Mouse (Mus musculus) forebrain, postnatal 0 days (tissue): ENCODE measurements around the gene Prkca. TPM values are rescaled to one million over a fixed set of nuclear protein-coding genes. Genes with fewer than 3 reads are reported as not detected.

Experiments used
- ATAC-seq: fragments of 200-750 bp; cut with Nextera tagmentation; 2 replicates; pipeline ENCODE4 v1.8.0; 2017; ENCODE audit warnings: mild to moderate bottlenecking, moderate library complexity
- DNase-seq: peaks from one replicate; pipeline ENCODE4 v3.0.0-alpha.2; 2015
- H3K27ac ChIP-seq: fragments of 300-500 bp; sonication (generic); 2 replicates; pipeline ENCODE4 v1.5.1; 2014; ENCODE audit warnings: low read depth, mild to moderate bottlenecking, antibody characterized with exemption, low read length, moderate library complexity, mixed read lengths
- H3K27me3 ChIP-seq: fragments of 300-500 bp; sonication (generic); 2 replicates; pipeline ENCODE4 v1.6.1; 2014; ENCODE audit warnings: mild to moderate bottlenecking, low read length, mixed read lengths; ENCODE audit not compliant: insufficient read depth
- H3K36me3 ChIP-seq: fragments of 300-500 bp; sonication (generic); 2 replicates; pipeline ENCODE4 v1.6.1; 2014; ENCODE audit warnings: mild to moderate bottlenecking, moderate library complexity; ENCODE audit not compliant: insufficient read depth
- H3K4me1 ChIP-seq: fragments of 300-500 bp; sonication (generic); 2 replicates; pipeline ENCODE4 v1.6.1; 2014; ENCODE audit warnings: antibody characterized with exemption; ENCODE audit not compliant: insufficient read depth
- H3K4me2 ChIP-seq: fragments of 300-500 bp; sonication (generic); 2 replicates; pipeline ENCODE4 v1.6.1; 2014; ENCODE audit warnings: low read depth, mild to moderate bottlenecking, moderate library complexity
- H3K4me3 ChIP-seq: fragments of 300-500 bp; sonication (generic); 2 replicates; pipeline ENCODE4 v1.5.1; 2014; ENCODE audit warnings: low read depth, low read length, mixed read lengths
- H3K9ac ChIP-seq: fragments of 300-500 bp; sonication (generic); 2 replicates; pipeline ENCODE4 v1.6.1; 2014; ENCODE audit warnings: mild to moderate bottlenecking
- H3K9me3 ChIP-seq: fragments of 300-500 bp; sonication (generic); 2 replicates; pipeline ENCODE4 v1.6.1; 2016; ENCODE audit warnings: low read length
- CTCF ChIP-seq: sonication (generic); IDR thresholded peaks from 2 replicates; pipeline ENCODE4 v1.5.1; 2016; ENCODE audit warnings: antibody characterized with exemption, control low read depth, low read depth
- WGBS: fragments of 180-500 bp; shearing (Covaris S2); extraction: QIAGEN DNeasy Blood & Tissue Kit; methylation state at CpG from one replicate; pipeline ENCODE4 v1.1.7; 2014; 5-methylcytosine and 5-hydroxymethylcytosine counted together
- microRNA-seq, 2 experiments: library from miRNA; unstranded; fragments of <30 nt; microRNA quantifications; one replicate each; pipeline ENCODE4; 2016
- polyA plus RNA-seq: library from polyadenylated mRNA; unstranded; fragments of >200 nt; fragmentation: Nextera tagmentation; extraction: Ambion mirVana; gene quantifications from 2 replicates; pipeline ENCODE4 v1.2.1, GENCODE M21; 2015
- total RNA-seq: library from RNA; depleted of rRNA; stranded (reverse); fragments of >200 nt; gene quantifications from 2 replicates; pipeline ENCODE4 v1.2.3, GENCODE M21; 2014; rRNA removed

The Prkca gene
- total and polyA plus RNA-seq, 2 experiments from 2014 or later, result 5.0 to 30.0 TPM

- Histone ChIP-seq H3K4me1 (no peaks in the 10 kb centered on the region), H3K9me3 (no peaks in the 10 kb centered on the region), H3K4me2 (no peak overlapping the region), H3K36me3 (no peaks in the 10 kb centered on the region), H3K27me3 (no peaks in the 10 kb centered on the region), H3K9ac (no peak overlapping the region), H3K4me3 (no peak overlapping the region), H3K27ac (no peak overlapping the region)
- ATAC-seq, result no peak; the same call in 1 of the 2 replicates
- WGBS, result 43% methylated on average over 4 of the region's 4 CpGs
- TF ChIP-seq CTCF, result no peak
- no peak for DNase-seq
These were observed 439.6 kb downstream of the Prkca start for GRCm38 (mm10) chr11:107903966-107904605.

- TF ChIP-seq CTCF, result peak; percentile 57
- Histone ChIP-seq H3K9me3 (no peaks in the 10 kb centered on the region), H3K9ac (no peak overlapping the region), H3K36me3 (no peaks in the 10 kb centered on the region), H3K4me1 (peaks cover 4% of the 10 kb centered on the region; the same call in 1 of the 2 replicates), H3K4me2 (no peak overlapping the region), H3K4me3 (no peak overlapping the region), H3K27me3 (no peaks in the 10 kb centered on the region), H3K27ac (no peak overlapping the region)
- WGBS, result 37% methylated on average over 4 of the region's 4 CpGs
- DNase-seq (peak; percentile 36), ATAC-seq (peak; percentile 56; the same call in 1 of the 2 replicates)
These were observed 443.3 kb downstream of the Prkca start for GRCm38 (mm10) chr11:107900470-107900869.

GRCm38 (mm10) chr11:107898698-107899097, 445.0 kb downstream of the Prkca start:
- Histone ChIP-seq H3K4me2 (no peak overlapping the region), H3K36me3 (no peaks in the 10 kb centered on the region), H3K27me3 (no peaks in the 10 kb centered on the region), H3K9me3 (no peaks in the 10 kb centered on the region), H3K27ac (no peak overlapping the region), H3K9ac (no peak overlapping the region), H3K4me1 (peaks cover 7% of the 10 kb centered on the region), H3K4me3 (no peak overlapping the region)
- no peak for DNase-seq
- TF ChIP-seq CTCF, result no peak
- no peak for ATAC-seq
- 47% methylated on average over 2 of the region's 2 CpGs for WGBS

- no peak for ATAC-seq
- Histone ChIP-seq H3K4me3 (no peak overlapping the region), H3K4me2 (no peak overlapping the region), H3K9me3 (no peaks in the 10 kb centered on the region), H3K36me3 (no peaks in the 10 kb centered on the region), H3K4me1 (peaks cover 7% of the 10 kb centered on the region), H3K9ac (no peak overlapping the region), H3K27me3 (no peaks in the 10 kb centered on the region), H3K27ac (no peak overlapping the region)
- TF ChIP-seq CTCF, result no peak
- 72% methylated on average over 4 of the region's 4 CpGs for WGBS
- no peak for DNase-seq
These were observed 448.1 kb downstream of the Prkca start for GRCm38 (mm10) chr11:107895635-107896034.

- 73% methylated on average over 3 of the region's 3 CpGs for WGBS
- Histone ChIP-seq H3K9ac (no peak overlapping the region), H3K4me1 (peaks cover 7% of the 10 kb centered on the region), H3K27ac (no peak overlapping the region), H3K9me3 (no peaks in the 10 kb centered on the region), H3K36me3 (no peaks in the 10 kb centered on the region), H3K4me2 (no peak overlapping the region), H3K27me3 (no peaks in the 10 kb centered on the region), H3K4me3 (no peak overlapping the region)
- DNase-seq, result no peak
- ATAC-seq, result no peak
- TF ChIP-seq CTCF, result peak; percentile 40
These were observed 452.4 kb downstream of the Prkca start for GRCm38 (mm10) chr11:107891377-107891776.

- no peak overlapping the region for H3K27ac ChIP-seq
- no peaks in the 10 kb centered on the region for H3K36me3 ChIP-seq
- DNase-seq (no peak), ATAC-seq (no peak)
- H3K4me1 ChIP-seq, result no peaks in the 10 kb centered on the region
- no peak overlapping the region for H3K4me2 ChIP-seq
- H3K9ac ChIP-seq, result no peak overlapping the region
- no peak overlapping the region for H3K4me3 ChIP-seq
- TF ChIP-seq CTCF, result no peak
- no peaks in the 10 kb centered on the region for H3K9me3 ChIP-seq
- H3K27me3 ChIP-seq, result no peaks in the 10 kb centered on the region
- WGBS, result 47% methylated on average over 6 of the region's 6 CpGs
These were observed 456.4 kb downstream of the Prkca start for GRCm38 (mm10) chr11:107887342-107887741.

Small RNAs within 50 kb of the gene (microRNA-seq; reads per million reads assigned to microRNA genes)
- 0 reads per million in 2 experiments for gene Mir7223

Other genes starting within 250 kb of the Prkca start
- 0.67 TPM in 1 of 2 replicates, not detected in the other for gene Apoh, start 574 bp downstream of the Prkca start, total RNA-seq
- 0.24 and 0.25 TPM in 2 replicates for gene Apoh, start 574 bp downstream of the Prkca start, polyA plus RNA-seq
- 15.3 and 17.2 TPM in 2 replicates for gene Cep112, start 81.3 kb upstream of the Prkca start, total RNA-seq
- gene Cep112, start 81.3 kb upstream of the Prkca start, polyA plus RNA-seq, result 7.3 and 8.6 TPM in 2 replicates